Mouse (Mus musculus): ENCODE data around the gene Sod1. TPM values are rescaled to one million over a fixed set of nuclear protein-coding genes. Genes with fewer than 3 reads are reported as not detected.
"Not testable (repeated sequence)": the region's sequence is repeated elsewhere in the genome, so short reads cannot be mapped to it uniquely, and the experiment has no call there.

Sod1 gene
- polyA plus RNA-seq, 1 experiment from 2014 or later = 855 TPM

DNA sequence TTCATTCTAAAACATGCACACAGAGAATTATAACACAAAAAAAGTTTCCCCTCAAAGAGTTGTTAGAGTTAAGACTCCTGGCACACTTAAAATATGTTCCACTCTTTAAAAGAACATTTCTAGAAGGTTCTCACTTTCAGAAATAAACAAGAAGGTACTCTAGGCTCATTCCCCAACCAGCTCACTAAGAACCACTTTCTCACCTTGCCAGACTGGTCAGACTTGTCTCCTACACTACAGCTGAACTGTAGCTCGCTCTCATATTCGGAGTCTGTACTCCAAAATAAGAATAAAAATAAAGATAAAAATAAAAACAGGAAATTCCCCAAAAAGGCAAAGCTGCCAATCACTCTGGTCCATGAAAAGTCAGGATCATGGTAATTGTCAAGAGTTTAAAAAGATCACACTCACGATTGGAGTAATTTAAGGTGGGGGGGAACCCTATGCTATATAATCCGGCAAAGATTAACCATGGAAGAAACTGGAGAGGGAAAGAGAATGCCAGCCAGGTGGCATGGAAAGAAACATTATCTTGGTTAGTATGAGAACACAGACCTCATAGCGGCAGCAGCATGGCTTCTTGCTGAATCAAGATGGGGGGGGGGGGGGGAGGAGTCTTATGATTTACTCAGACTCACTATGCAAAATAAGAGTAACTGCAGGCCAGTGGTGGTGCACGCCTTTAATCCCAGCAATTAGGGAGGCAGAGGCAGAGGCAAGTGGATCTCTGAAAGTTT, 17.2 kb upstream of the Sod1 start:
- 92% methylated on average over 6 of the region's 6 CpGs for WGBS
- no peaks in the 10 kb centered on the region for H3K9me3 ChIP-seq (ENCODE audit: control insufficient read depth, low read length)
- H3K27ac ChIP-seq (ENCODE audit: low read length) = no peak overlapping the region
- no peak overlapping the region for H3K4me2 ChIP-seq (ENCODE audit: low read length)
- no peak overlapping the region for H3K9ac ChIP-seq (replicated peaks; ENCODE audit: low read depth, low read length)
- H3K36me3 ChIP-seq (ENCODE audit: control insufficient read depth, insufficient read depth) = no peaks in the 10 kb centered on the region
- no peak overlapping the region for H3K4me3 ChIP-seq (replicated peaks; ENCODE audit: low read length)
- no peak for ATAC-seq
- no peaks in the 10 kb centered on the region for H3K4me1 ChIP-seq (replicated peaks; ENCODE audit: control insufficient read depth, insufficient read depth, low read length)
- no peaks in the 10 kb centered on the region for H3K27me3 ChIP-seq (replicated peaks; ENCODE audit: control insufficient read depth, insufficient read depth, low read length)

DNA sequence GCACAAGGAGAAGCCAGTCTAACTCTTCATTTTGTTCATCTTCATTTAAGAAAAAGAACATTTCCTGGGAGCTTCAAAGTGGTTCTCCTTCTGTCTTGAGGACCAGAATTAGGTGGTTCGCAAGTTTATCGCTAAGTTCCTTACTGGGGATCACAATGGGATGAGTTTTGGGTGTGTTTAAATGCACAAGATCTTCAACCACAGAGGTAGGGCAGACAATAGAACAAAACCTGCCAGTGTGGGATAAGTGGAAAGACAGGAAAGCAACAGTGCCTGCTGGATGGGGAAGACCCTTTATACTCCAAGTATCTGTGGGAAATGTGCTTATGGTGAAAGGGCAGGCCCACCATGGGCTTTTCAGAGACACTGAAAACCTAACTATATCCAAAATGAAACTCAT, 15.7 kb upstream of the Sod1 start:
- no peak overlapping the region for H3K4me2 ChIP-seq (ENCODE audit: low read length)
- no peaks in the 10 kb centered on the region for H3K27me3 ChIP-seq (replicated peaks; ENCODE audit: control insufficient read depth, insufficient read depth, low read length)
- WGBS = 99% methylated on average over 2 of the region's 2 CpGs
- H3K9ac ChIP-seq (replicated peaks; ENCODE audit: low read depth, low read length) = no peak overlapping the region
- H3K36me3 ChIP-seq (ENCODE audit: control insufficient read depth, insufficient read depth) = no peaks in the 10 kb centered on the region
- ATAC-seq = no peak
- H3K27ac ChIP-seq (ENCODE audit: low read length) = no peak overlapping the region
- H3K9me3 ChIP-seq (ENCODE audit: control insufficient read depth, low read length) = no peaks in the 10 kb centered on the region
- no peaks in the 10 kb centered on the region for H3K4me1 ChIP-seq (replicated peaks; ENCODE audit: control insufficient read depth, insufficient read depth, low read length)
- H3K4me3 ChIP-seq (replicated peaks; ENCODE audit: low read length) = no peak overlapping the region

DNA sequence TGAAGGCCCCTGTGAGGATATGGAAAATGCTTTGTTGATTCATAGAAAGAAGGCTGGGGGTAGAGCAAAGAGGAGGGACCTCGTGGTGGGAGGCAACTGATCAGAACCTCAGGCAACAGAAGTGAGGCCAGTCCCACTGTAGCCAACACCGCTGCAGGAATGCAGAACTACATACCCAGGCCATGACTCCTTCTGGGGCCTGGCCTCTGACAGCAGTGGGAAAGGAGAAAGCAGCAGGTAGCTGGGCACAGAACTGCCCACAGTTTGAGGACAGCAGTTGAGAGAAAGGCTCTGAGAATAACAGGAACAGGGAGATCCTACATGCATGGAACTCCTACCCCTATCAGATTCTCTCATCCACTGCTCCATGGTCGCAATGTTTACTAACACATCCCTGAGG, 11.6 kb upstream of the Sod1 start:
- Histone ChIP-seq H3K4me1 (replicated peaks; ENCODE audit: control insufficient read depth, insufficient read depth, low read length) (no peaks in the 10 kb centered on the region), H3K9me3 (ENCODE audit: control insufficient read depth, low read length) (no peaks in the 10 kb centered on the region), H3K4me2 (ENCODE audit: low read length) (no peak overlapping the region), H3K27ac (ENCODE audit: low read length) (no peak overlapping the region), H3K4me3 (replicated peaks; ENCODE audit: low read length) (no peak overlapping the region), H3K9ac (replicated peaks; ENCODE audit: low read depth, low read length) (no peak overlapping the region), H3K36me3 (ENCODE audit: control insufficient read depth, insufficient read depth) (no peaks in the 10 kb centered on the region), H3K27me3 (replicated peaks; ENCODE audit: control insufficient read depth, insufficient read depth, low read length) (no peaks in the 10 kb centered on the region)
- no peak for ATAC-seq
- 82% methylated on average over 3 of the region's 3 CpGs for WGBS

DNA sequence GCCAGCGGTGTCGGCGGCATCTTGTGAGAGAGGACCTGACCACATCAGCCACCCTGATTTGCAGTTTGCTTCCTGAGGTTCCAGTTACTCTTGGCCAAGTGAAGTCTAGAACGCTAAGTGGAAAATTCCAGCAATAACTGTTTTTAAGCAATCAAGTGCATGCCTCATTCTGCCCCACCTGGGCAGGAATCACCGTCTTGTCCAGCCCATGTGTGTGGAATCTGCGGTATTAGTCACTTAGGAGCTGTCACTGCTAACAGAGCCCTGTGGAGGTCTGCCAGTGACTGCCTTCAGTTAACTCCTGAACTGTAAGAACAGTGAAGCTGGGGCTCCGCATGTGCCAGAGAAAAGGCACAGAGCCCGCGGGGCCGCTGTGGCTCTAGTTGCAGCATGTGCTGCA, 9.8 kb upstream of the Sod1 start:
- Histone ChIP-seq H3K4me2 (ENCODE audit: low read length) (no peak overlapping the region), H3K9ac (replicated peaks; ENCODE audit: low read depth, low read length) (no peak overlapping the region), H3K4me1 (replicated peaks; ENCODE audit: control insufficient read depth, insufficient read depth, low read length) (no peaks in the 10 kb centered on the region), H3K36me3 (ENCODE audit: control insufficient read depth, insufficient read depth) (no peaks in the 10 kb centered on the region), H3K27ac (ENCODE audit: low read length) (no peak overlapping the region), H3K9me3 (ENCODE audit: control insufficient read depth, low read length) (no peaks in the 10 kb centered on the region), H3K4me3 (replicated peaks; ENCODE audit: low read length) (no peak overlapping the region), H3K27me3 (replicated peaks; ENCODE audit: control insufficient read depth, insufficient read depth, low read length) (no peaks in the 10 kb centered on the region)
- no peak for ATAC-seq
- WGBS = 86% methylated on average over 10 of the region's 10 CpGs

DNA sequence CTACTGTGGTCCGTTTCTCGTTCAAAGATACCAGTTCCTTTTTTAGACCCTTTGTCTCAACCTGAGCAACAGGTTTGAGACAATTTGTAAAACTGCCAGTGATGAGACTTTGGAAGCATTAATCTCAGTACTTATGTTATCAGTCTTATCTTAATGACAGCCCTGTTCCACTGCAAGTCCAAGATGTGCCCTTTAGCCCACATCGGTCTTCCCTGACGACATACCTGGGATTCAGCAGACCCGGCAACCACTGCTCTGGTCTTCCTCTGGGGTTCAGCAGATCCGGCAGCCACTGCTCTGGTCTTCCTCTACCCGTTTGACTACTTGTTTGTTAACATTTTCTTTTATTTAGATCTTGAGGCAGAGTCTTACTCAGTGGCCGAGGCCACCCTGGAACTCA, 8.8 kb upstream of the Sod1 start:
- H3K27me3 ChIP-seq (replicated peaks; ENCODE audit: control insufficient read depth, insufficient read depth, low read length) = no peaks in the 10 kb centered on the region
- H3K4me1 ChIP-seq (replicated peaks; ENCODE audit: control insufficient read depth, insufficient read depth, low read length) = no peaks in the 10 kb centered on the region
- ATAC-seq = no peak
- no peaks in the 10 kb centered on the region for H3K36me3 ChIP-seq (ENCODE audit: control insufficient read depth, insufficient read depth)
- H3K9ac ChIP-seq (replicated peaks; ENCODE audit: low read depth, low read length) = no peak overlapping the region
- no peak overlapping the region for H3K27ac ChIP-seq (ENCODE audit: low read length)
- no peaks in the 10 kb centered on the region for H3K9me3 ChIP-seq (ENCODE audit: control insufficient read depth, low read length)
- no peak overlapping the region for H3K4me3 ChIP-seq (replicated peaks; ENCODE audit: low read length)
- H3K4me2 ChIP-seq (ENCODE audit: low read length) = no peak overlapping the region
- 88% methylated on average over 8 of the region's 8 CpGs for WGBS

DNA sequence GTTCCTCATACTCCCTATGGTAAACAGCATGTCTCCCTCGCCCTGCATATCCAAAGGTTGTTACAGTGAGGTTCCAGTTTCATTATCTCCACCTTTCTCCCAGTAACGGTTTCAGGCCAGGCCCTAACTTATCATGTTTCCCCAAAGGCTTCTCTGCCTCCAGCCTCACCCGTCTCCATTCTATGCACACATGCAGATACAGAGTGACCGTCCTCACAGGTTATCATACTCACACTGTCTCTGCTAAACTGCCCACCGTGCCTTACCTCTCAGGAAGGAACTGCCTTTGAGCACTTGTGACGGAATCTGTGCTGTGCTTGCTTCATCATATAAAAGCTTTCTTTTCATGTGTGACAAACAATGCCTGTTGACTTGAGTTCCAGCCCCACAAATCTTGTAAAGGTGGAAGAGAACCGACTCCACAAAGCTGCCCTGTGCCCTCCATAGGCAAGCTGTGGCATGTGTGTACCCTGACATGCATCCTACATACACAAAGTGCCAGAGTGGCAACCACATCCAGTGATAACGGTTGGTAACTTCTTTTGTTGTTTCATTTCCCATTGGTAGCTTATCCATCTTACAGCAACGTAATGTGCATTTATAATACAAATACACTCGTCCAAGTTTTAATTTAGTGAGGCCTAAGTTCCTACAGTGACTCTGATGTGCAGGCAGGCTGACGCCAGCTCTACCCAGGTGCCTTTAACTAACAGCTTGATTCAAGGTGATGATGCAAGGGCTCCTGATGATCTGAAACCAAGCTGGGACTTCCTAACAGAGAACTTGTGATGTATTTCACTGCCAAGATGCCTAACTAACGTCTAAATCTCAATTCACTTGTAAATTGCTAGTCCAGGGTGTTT, 6.8 kb upstream of the Sod1 start:
- Histone ChIP-seq H3K4me3 (replicated peaks; ENCODE audit: low read length) (no peak overlapping the region), H3K4me1 (replicated peaks; ENCODE audit: control insufficient read depth, insufficient read depth, low read length) (no peaks in the 10 kb centered on the region), H3K9ac (replicated peaks; ENCODE audit: low read depth, low read length) (no peak overlapping the region), H3K36me3 (ENCODE audit: control insufficient read depth, insufficient read depth) (no peaks in the 10 kb centered on the region), H3K4me2 (ENCODE audit: low read length) (no peak overlapping the region), H3K27me3 (replicated peaks; ENCODE audit: control insufficient read depth, insufficient read depth, low read length) (no peaks in the 10 kb centered on the region), H3K9me3 (ENCODE audit: control insufficient read depth, low read length) (no peaks in the 10 kb centered on the region), H3K27ac (ENCODE audit: low read length) (no peak overlapping the region)
- ATAC-seq = no peak
- 75% methylated on average over 12 of the region's 12 CpGs for WGBS

DNA sequence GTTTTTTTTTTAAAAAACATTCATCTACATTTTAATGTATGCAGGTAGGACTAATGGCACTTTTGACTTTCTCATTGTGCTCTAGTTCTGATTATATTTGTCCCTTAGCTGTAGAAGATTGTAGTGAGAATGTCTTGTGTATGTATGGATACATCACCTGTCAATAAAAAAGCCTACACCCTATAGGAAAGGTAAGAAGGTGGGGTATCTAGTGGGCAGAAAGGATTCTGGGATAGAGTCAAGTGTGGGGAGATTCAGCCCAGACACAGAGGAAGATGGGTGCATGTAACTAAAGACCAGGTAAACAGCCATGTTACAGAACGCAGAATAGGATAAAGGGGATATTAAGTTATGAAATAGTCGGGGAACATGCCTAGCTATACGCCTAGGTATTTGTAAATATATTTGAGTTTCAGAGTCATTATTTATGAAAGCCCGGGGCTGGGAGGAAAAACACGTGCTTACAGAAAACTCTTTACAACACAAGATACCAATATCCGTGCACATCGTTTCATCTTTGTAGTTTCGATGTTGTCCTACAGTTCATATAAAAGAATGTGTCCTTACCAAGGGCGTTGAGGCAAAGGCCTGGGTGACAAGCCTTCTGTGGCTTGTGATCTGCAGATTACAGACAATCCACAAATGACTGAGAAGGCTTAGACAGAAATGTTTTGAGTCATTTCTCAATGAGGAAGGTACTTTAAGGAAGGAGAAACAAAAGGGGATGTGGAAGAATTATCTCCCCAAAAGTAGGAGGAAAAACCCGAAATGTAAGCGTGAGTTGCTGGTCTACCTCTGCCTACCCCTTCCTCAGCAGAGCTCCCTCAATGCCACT, 5.6 kb upstream of the Sod1 start:
- 91% methylated on average over 11 of the region's 11 CpGs for WGBS
- ATAC-seq = no peak
- Histone ChIP-seq H3K36me3 (ENCODE audit: control insufficient read depth, insufficient read depth) (no peaks in the 10 kb centered on the region), H3K4me2 (ENCODE audit: low read length) (no peak overlapping the region), H3K27ac (ENCODE audit: low read length) (no peak overlapping the region), H3K9ac (replicated peaks; ENCODE audit: low read depth, low read length) (no peak overlapping the region), H3K27me3 (replicated peaks; ENCODE audit: control insufficient read depth, insufficient read depth, low read length) (no peaks in the 10 kb centered on the region), H3K4me3 (replicated peaks; ENCODE audit: low read length) (no peak overlapping the region), H3K4me1 (replicated peaks; ENCODE audit: control insufficient read depth, insufficient read depth, low read length) (no peaks in the 10 kb centered on the region), H3K9me3 (ENCODE audit: control insufficient read depth, low read length) (no peaks in the 10 kb centered on the region)

DNA sequence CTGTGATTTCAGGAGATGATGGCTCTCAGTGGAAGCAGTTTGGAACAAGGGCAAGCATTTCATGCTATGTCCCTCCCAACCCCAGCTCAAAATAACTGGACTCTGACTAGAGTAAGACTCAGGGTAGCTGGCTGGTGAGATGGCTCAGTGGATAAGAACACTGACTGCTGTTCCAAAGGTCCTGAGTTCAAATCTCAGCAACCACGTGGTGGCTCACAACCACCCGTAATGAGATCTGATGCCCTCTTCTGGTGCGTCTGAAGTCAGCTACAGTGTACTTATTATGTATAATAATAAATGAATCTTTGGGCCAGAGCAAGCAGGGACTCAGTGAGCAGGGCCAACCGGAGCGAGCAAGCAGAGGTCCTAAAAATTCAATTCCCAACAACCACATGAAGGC, 4.7 kb upstream of the Sod1 start:
- H3K36me3 ChIP-seq (ENCODE audit: control insufficient read depth, insufficient read depth); H3K9me3 ChIP-seq (ENCODE audit: control insufficient read depth, low read length); H3K4me3 ChIP-seq (replicated peaks; ENCODE audit: low read length); H3K4me2 ChIP-seq (ENCODE audit: low read length); H3K4me1 ChIP-seq (replicated peaks; ENCODE audit: control insufficient read depth, insufficient read depth, low read length); H3K9ac ChIP-seq (replicated peaks; ENCODE audit: low read depth, low read length); ATAC-seq; H3K27me3 ChIP-seq (replicated peaks; ENCODE audit: control insufficient read depth, insufficient read depth, low read length); H3K27ac ChIP-seq (ENCODE audit: low read length): not testable (repeated sequence)
- 89% methylated on average over 5 of the region's 5 CpGs for WGBS

DNA sequence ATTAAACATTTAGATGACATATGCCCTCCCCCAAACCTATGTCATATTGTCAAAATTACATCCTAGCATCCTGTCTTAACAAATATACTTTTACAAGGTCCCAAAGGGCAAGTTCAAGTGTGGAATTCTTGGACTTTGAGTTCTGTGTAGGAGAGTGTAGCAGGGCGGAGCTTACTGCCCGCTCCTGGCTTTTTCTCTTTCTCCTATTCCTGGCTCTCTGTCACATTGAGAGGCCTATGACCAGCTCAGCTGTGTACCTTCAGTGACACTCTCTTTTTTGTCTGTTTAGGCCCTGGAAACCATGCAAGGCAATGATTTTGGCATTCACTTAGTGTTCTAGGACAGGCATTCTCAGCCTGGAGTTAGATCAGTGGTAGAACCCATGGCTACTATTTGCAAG, 4.1 kb upstream of the Sod1 start:
- Histone ChIP-seq H3K27ac (ENCODE audit: low read length) (no peak overlapping the region), H3K36me3 (ENCODE audit: control insufficient read depth, insufficient read depth) (no peaks in the 10 kb centered on the region), H3K9ac (replicated peaks; ENCODE audit: low read depth, low read length) (no peak overlapping the region), H3K4me1 (replicated peaks; ENCODE audit: control insufficient read depth, insufficient read depth, low read length) (no peaks in the 10 kb centered on the region), H3K4me3 (replicated peaks; ENCODE audit: low read length) (no peak overlapping the region), H3K27me3 (replicated peaks; ENCODE audit: control insufficient read depth, insufficient read depth, low read length) (no peaks in the 10 kb centered on the region), H3K9me3 (ENCODE audit: control insufficient read depth, low read length) (no peaks in the 10 kb centered on the region), H3K4me2 (ENCODE audit: low read length) (no peak overlapping the region)
- ATAC-seq = no peak
- WGBS = 97% methylated on average over 2 of the region's 2 CpGs

Data from forebrain, embryonic 16.5 days (tissue).